Mouse (Mus musculus) hindbrain, embryonic 12.5 days (tissue): ENCODE measurements around the gene Ggact. TPM values are rescaled to one million over a fixed set of nuclear protein-coding genes. Genes with fewer than 3 reads are reported as not detected.

Experiments
- ATAC-seq: fragments of 200-750 bp; cut with Nextera tagmentation; 2 replicates; pipeline ENCODE4 v1.8.0; 2017; ENCODE audit warnings: moderate TSS enrichment; ENCODE audit not compliant: low FRiP score
- H3K27ac ChIP-seq: fragments of 300-500 bp; sonication (generic); 2 replicates; pipeline ENCODE4 v1.5.1; 2016; ENCODE audit warnings: mild to moderate bottlenecking
- H3K27me3 ChIP-seq: fragments of 300-500 bp; sonication (generic); 2 replicates; pipeline ENCODE4 v1.6.1; 2016; ENCODE audit warnings: mild to moderate bottlenecking
- H3K36me3 ChIP-seq: fragments of 300-500 bp; sonication (generic); 2 replicates; pipeline ENCODE4 v1.6.1; 2016; ENCODE audit warnings: mild to moderate bottlenecking
- H3K4me1 ChIP-seq: fragments of 300-500 bp; sonication (generic); 2 replicates; pipeline ENCODE4 v1.6.1; 2016
- H3K4me2 ChIP-seq: fragments of 300-500 bp; sonication (generic); replicated peaks from 2 replicates; pipeline ENCODE4 v1.6.1; 2016; ENCODE audit warnings: mild to moderate bottlenecking
- H3K4me3 ChIP-seq: fragments of 300-500 bp; sonication (generic); 2 replicates; pipeline ENCODE4 v1.5.1; 2016; ENCODE audit warnings: mild to moderate bottlenecking
- H3K9ac ChIP-seq: fragments of 300-500 bp; sonication (generic); 2 replicates; pipeline ENCODE4 v1.6.1; 2016; ENCODE audit warnings: mild to moderate bottlenecking, moderate library complexity
- H3K9me3 ChIP-seq: fragments of 300-500 bp; sonication (generic); replicated peaks from 2 replicates; pipeline ENCODE4 v1.6.1; 2016; ENCODE audit warnings: mild to moderate bottlenecking
- WGBS: fragments of 180-500 bp; shearing (Covaris S2); methylation state at CpG from one replicate; pipeline ENCODE4 v1.1.7; 2016; 5-methylcytosine and 5-hydroxymethylcytosine counted together
- polyA plus RNA-seq: library from polyadenylated mRNA; unstranded; fragments of >200 nt; fragmentation: Nextera tagmentation; extraction: Ambion mirVana; gene quantifications from 2 replicates; pipeline ENCODE4 v1.2.1, GENCODE M21; 2016

Gene Ggact
- polyA plus RNA-seq, 1 experiment from 2014 or later, result 8.6 TPM

- H3K4me3 ChIP-seq, result no peak overlapping the region
- H3K36me3 ChIP-seq, result no peaks in the 10 kb centered on the region
- H3K27me3 ChIP-seq, result no peaks in the 10 kb centered on the region
- H3K9ac ChIP-seq, result no peak overlapping the region; the same call in 1 of the 2 replicates
- no peaks in the 10 kb centered on the region for H3K9me3 ChIP-seq
- 86% methylated on average over 5 of the region's 5 CpGs for WGBS
- no peak overlapping the region for H3K27ac ChIP-seq
- H3K4me2 ChIP-seq, result no peak overlapping the region
- H3K4me1 ChIP-seq, result no peaks in the 10 kb centered on the region
- ATAC-seq, result no peak
Measured at GRCm38 (mm10) chr14:122852506-122853057, 61.0 kb downstream of the Ggact start.

- Histone ChIP-seq H3K9ac (no peak overlapping the region), H3K36me3 (no peaks in the 10 kb centered on the region), H3K9me3 (no peaks in the 10 kb centered on the region), H3K4me1 (peaks cover 7% of the 10 kb centered on the region; the same call in 1 of the 2 replicates), H3K4me3 (no peak overlapping the region), H3K27me3 (no peaks in the 10 kb centered on the region), H3K27ac (no peak overlapping the region), H3K4me2 (no peak overlapping the region)
- 67% methylated on average over 2 of the region's 2 CpGs for WGBS
- no peak for ATAC-seq
Measured at GRCm38 (mm10) chr14:122837018-122837417, 76.5 kb downstream of the Ggact start.

- no peak overlapping the region for H3K4me2 ChIP-seq
- WGBS, result 20% methylated on average over 4 of the region's 4 CpGs
- no peak for ATAC-seq
Measured at GRCm38 (mm10) chr14:122836221-122836620, 77.3 kb downstream of the Ggact start.

GRCm38 (mm10) chr14:122835487-122836190 lies 77.9 kb downstream of the Ggact start:
- Histone ChIP-seq H3K4me2 (no peak overlapping the region), H3K4me3 (no peak overlapping the region), H3K27ac (no peak overlapping the region), H3K9ac (no peak overlapping the region), H3K27me3 (no peaks in the 10 kb centered on the region), H3K4me1 (peaks cover 7% of the 10 kb centered on the region; the same call in 1 of the 2 replicates), H3K9me3 (no peaks in the 10 kb centered on the region), H3K36me3 (no peaks in the 10 kb centered on the region)
- no peak for ATAC-seq
- WGBS, result 59% methylated on average over 7 of the region's 7 CpGs

More at GRCm38 (mm10) chr14:122836221-122836620, 77.3 kb downstream of the Ggact start:
- no peak overlapping the region for H3K27ac ChIP-seq
- H3K9ac ChIP-seq, result no peak overlapping the region
- H3K4me1 ChIP-seq, result peaks cover 7% of the 10 kb centered on the region; the same call in 1 of the 2 replicates
- H3K36me3 ChIP-seq, result no peaks in the 10 kb centered on the region
- no peak overlapping the region for H3K4me3 ChIP-seq
- H3K27me3 ChIP-seq, result no peaks in the 10 kb centered on the region
- no peaks in the 10 kb centered on the region for H3K9me3 ChIP-seq

- Histone ChIP-seq H3K4me3 (no peak overlapping the region), H3K27ac (no peak overlapping the region), H3K4me1 (peaks cover 7% of the 10 kb centered on the region; the same call in 1 of the 2 replicates), H3K9ac (no peak overlapping the region), H3K36me3 (no peaks in the 10 kb centered on the region), H3K27me3 (no peaks in the 10 kb centered on the region), H3K4me2 (no peak overlapping the region), H3K9me3 (no peaks in the 10 kb centered on the region)
- 100% methylated on average over 1 of the region's 1 CpGs for WGBS
- ATAC-seq, result no peak
Measured at GRCm38 (mm10) chr14:122834753-122835152, 78.8 kb downstream of the Ggact start.

- 96% methylated on average over 3 of the region's 3 CpGs for WGBS
- Histone ChIP-seq H3K9me3 (no peaks in the 10 kb centered on the region), H3K4me3 (no peak overlapping the region), H3K4me1 (peaks cover 7% of the 10 kb centered on the region; the same call in 1 of the 2 replicates), H3K27me3 (no peaks in the 10 kb centered on the region), H3K4me2 (no peak overlapping the region), H3K27ac (no peak overlapping the region), H3K9ac (no peak overlapping the region), H3K36me3 (no peaks in the 10 kb centered on the region)
- no peak for ATAC-seq
Measured at GRCm38 (mm10) chr14:122833666-122834065, 79.9 kb downstream of the Ggact start.

- ATAC-seq, result no peak
- H3K4me2 ChIP-seq, result no peak overlapping the region
- H3K4me1 ChIP-seq, result no peaks in the 10 kb centered on the region
- H3K36me3 ChIP-seq, result no peaks in the 10 kb centered on the region
- no peaks in the 10 kb centered on the region for H3K9me3 ChIP-seq
- no peak overlapping the region for H3K27ac ChIP-seq
- no peak overlapping the region for H3K4me3 ChIP-seq
- no peaks in the 10 kb centered on the region for H3K27me3 ChIP-seq
- no peak overlapping the region for H3K9ac ChIP-seq
- WGBS, result 92% methylated on average over 1 of the region's 1 CpGs
Measured at GRCm38 (mm10) chr14:122830433-122830832, 83.1 kb downstream of the Ggact start.

GRCm38 (mm10) chr14:122825464-122825863 lies 88.1 kb downstream of the Ggact start:
- Histone ChIP-seq H3K27me3 (no peaks in the 10 kb centered on the region), H3K4me2 (no peak overlapping the region), H3K9me3 (no peaks in the 10 kb centered on the region), H3K4me1 (no peaks in the 10 kb centered on the region), H3K27ac (no peak overlapping the region), H3K9ac (no peak overlapping the region), H3K36me3 (no peaks in the 10 kb centered on the region), H3K4me3 (no peak overlapping the region)
- no peak; the same call in 1 of the 2 replicates for ATAC-seq
- 86% methylated on average over 2 of the region's 2 CpGs for WGBS

GRCm38 (mm10) chr14:122823791-122824190 lies 89.8 kb downstream of the Ggact start:
- Histone ChIP-seq H3K4me2 (no peak overlapping the region), H3K9ac (no peak overlapping the region), H3K36me3 (no peaks in the 10 kb centered on the region), H3K4me3 (no peak overlapping the region), H3K27ac (no peak overlapping the region), H3K4me1 (no peaks in the 10 kb centered on the region), H3K9me3 (no peaks in the 10 kb centered on the region), H3K27me3 (no peaks in the 10 kb centered on the region)
- WGBS, result 58% methylated on average over 2 of the region's 2 CpGs
- no peak for ATAC-seq

- Histone ChIP-seq H3K9ac (no peak overlapping the region), H3K27ac (no peak overlapping the region), H3K4me3 (no peak overlapping the region), H3K9me3 (no peaks in the 10 kb centered on the region), H3K4me2 (no peak overlapping the region), H3K4me1 (no peaks in the 10 kb centered on the region), H3K27me3 (no peaks in the 10 kb centered on the region), H3K36me3 (no peaks in the 10 kb centered on the region)
- ATAC-seq, result no peak
- 81% methylated on average over 3 of the region's 3 CpGs for WGBS
Measured at GRCm38 (mm10) chr14:122821002-122821401, 92.6 kb downstream of the Ggact start.

- 81% methylated on average over 4 of the region's 4 CpGs for WGBS
- H3K36me3 ChIP-seq, result no peaks in the 10 kb centered on the region
- H3K4me2 ChIP-seq, result no peak overlapping the region
- H3K27me3 ChIP-seq, result no peaks in the 10 kb centered on the region
- ATAC-seq, result no peak
- no peaks in the 10 kb centered on the region for H3K9me3 ChIP-seq
- H3K27ac ChIP-seq, result no peak overlapping the region
- H3K4me3 ChIP-seq, result no peak overlapping the region
- H3K4me1 ChIP-seq, result no peaks in the 10 kb centered on the region
- no peak overlapping the region for H3K9ac ChIP-seq
Measured at GRCm38 (mm10) chr14:122800296-122800695, 113.3 kb downstream of the Ggact start.

- Histone ChIP-seq H3K4me3 (no peak overlapping the region), H3K4me2 (no peak overlapping the region), H3K36me3 (no peaks in the 10 kb centered on the region), H3K27ac (no peak overlapping the region), H3K27me3 (no peaks in the 10 kb centered on the region), H3K9ac (no peak overlapping the region), H3K4me1 (no peaks in the 10 kb centered on the region), H3K9me3 (no peaks in the 10 kb centered on the region)
- no peak for ATAC-seq
- WGBS, result 92% methylated on average over 4 of the region's 4 CpGs
Measured at GRCm38 (mm10) chr14:122793368-122793767, 120.2 kb downstream of the Ggact start.

- Histone ChIP-seq H3K9ac (no peak overlapping the region), H3K4me1 (no peaks in the 10 kb centered on the region), H3K27ac (no peak overlapping the region), H3K27me3 (no peaks in the 10 kb centered on the region), H3K4me2 (no peak overlapping the region), H3K36me3 (no peaks in the 10 kb centered on the region), H3K4me3 (no peak overlapping the region), H3K9me3 (no peaks in the 10 kb centered on the region)
- WGBS, result 80% methylated on average over 7 of the region's 7 CpGs
- ATAC-seq, result no peak
Measured at GRCm38 (mm10) chr14:122790111-122790510, 123.4 kb downstream of the Ggact start.
